Mouse (Mus musculus): ENCODE results near the gene 2900026A02Rik.

DNA sequence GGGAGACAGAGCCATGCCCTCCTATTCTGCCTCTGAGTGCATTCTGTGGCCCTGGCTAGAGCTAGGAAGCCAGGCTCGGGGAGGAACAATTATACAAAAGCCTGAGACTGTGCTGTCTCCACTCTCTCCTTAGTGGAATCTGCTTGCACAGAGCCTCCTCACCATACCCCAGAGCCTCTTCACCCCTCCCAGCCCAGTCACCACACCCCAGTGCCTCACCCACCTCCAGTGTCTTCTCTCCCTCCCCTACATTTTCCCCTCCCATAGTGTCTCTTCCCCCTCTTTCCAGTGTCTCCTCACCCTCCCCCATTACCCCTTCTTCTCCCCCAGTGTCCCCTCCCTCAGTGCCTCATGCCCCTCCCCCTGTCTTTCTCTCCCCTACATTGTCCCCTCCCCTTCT, 110.1 kb downstream of the 2900026A02Rik start:
- TF ChIP-seq CTCF (IDR thresholded peaks at IDR 0.05; ENCODE audit: low read depth, low read length) (no peak), POLR2AphosphoS5 (IDR thresholded peaks at IDR 0.05; ENCODE audit: insufficient replicate concordance, low read depth, low read length) (no peak), GATA1 (IDR thresholded peaks at IDR 0.05; ENCODE audit: borderline replicate concordance, low read length) (no peak), TAL1 (conservative IDR thresholded peaks at IDR 0.05; ENCODE audit: low read depth, low read length) (no peak), GATA2 (IDR thresholded peaks at IDR 0.05; ENCODE audit: borderline replicate concordance, low read depth, low read length) (no peak)
